Mouse (Mus musculus) liver, postnatal 0 days (tissue): ENCODE measurements around the gene Uhrf2.

ENCODE experiments used
- CTCF ChIP-seq: sonication (generic); IDR thresholded peaks from 2 replicates; pipeline ENCODE4 v1.5.1; 2016; ENCODE audit warnings: antibody characterized with exemption, low read depth
- EP300 ChIP-seq: IDR thresholded peaks from 2 replicates; pipeline ENCODE4 v1.6.1; 2016; ENCODE audit warnings: antibody characterized with exemption, low read depth, mild to moderate bottlenecking

- TF ChIP-seq CTCF (no peak), EP300 (no peak)
These were observed 65.9 kb downstream of the Uhrf2 start for GRCm38 (mm10) chr19:30096186-30096585.
